ENCODE assay signal across 8 mouse cellular contexts in the genomic region with DNA sequence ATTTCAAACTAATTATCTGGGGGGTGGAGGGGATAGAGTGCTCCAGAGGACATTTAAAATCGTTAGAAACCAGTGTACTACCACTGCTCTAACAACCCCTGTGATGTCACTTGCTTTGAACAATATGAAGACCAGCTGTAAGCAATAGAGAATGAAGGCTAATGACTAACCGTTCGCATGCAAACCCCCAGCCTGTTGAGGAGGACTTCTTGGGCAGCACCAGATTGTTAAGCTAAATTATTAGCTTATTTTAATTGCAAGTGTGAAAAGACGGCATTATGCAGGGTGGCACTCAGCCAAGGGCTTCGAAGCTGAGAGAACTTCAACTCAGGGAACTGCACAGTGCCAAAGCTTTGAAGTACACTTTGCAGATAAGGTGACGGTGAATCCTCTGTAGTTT.
A peak's percentile ranks its signal among the peaks of the same experiment; 100 is the strongest.
DNase-seq lines count a peak whose midpoint lies in the region; ATAC-seq and TF ChIP-seq lines count a peak whose summit lies in the region.

No protein-coding gene starts in this region.

- no peaks in the 10 kb centered on the region for H3K36me3 ChIP-seq in midbrain, embryonic 14.5 days (ENCODE audit: control insufficient read depth, insufficient read depth, low read length)
- H3K36me3 ChIP-seq in midbrain, embryonic 10.5 days = no peaks in the 10 kb centered on the region
- no peaks in the 10 kb centered on the region for H3K36me3 ChIP-seq in intestine, postnatal 0 days (ENCODE audit: control insufficient read depth, insufficient read depth)

- H3K27me3 ChIP-seq in midbrain, embryonic 14.5 days (ENCODE audit: control insufficient read depth, insufficient read depth, low read length) = no peaks in the 10 kb centered on the region
- H3K27me3 ChIP-seq in midbrain, embryonic 10.5 days (ENCODE audit: low read depth, poor library complexity, severe bottlenecking) = no peaks in the 10 kb centered on the region
- no peaks in the 10 kb centered on the region for H3K27me3 ChIP-seq in intestine, postnatal 0 days (replicated peaks; ENCODE audit: control insufficient read depth, insufficient read depth, low read length)

- no peak for ATAC-seq in midbrain, embryonic 14.5 days (ENCODE audit: low FRiP score, low TSS enrichment)
- no peak for ATAC-seq in intestine, postnatal 0 days
- no peak for ATAC-seq in granulocyte monocyte progenitor cell, adult 5-6 weeks (replicated peaks; ENCODE audit: poor library complexity, severe bottlenecking)

- no peaks in the 10 kb centered on the region for H3K9me3 ChIP-seq in midbrain, embryonic 14.5 days (ENCODE audit: control insufficient read depth, low read length)
- H3K9me3 ChIP-seq in midbrain, embryonic 10.5 days (replicated peaks) = no peaks in the 10 kb centered on the region
- H3K9me3 ChIP-seq in intestine, postnatal 0 days (ENCODE audit: control insufficient read depth) = no peaks in the 10 kb centered on the region

- H3K4me1 ChIP-seq in midbrain, embryonic 14.5 days (ENCODE audit: control insufficient read depth, insufficient read depth, low read length) = peaks cover 2% of the 10 kb centered on the region; the same call in 1 of the 2 replicates
- H3K4me1 ChIP-seq in midbrain, embryonic 10.5 days = 0 out of 2 replicates have a peak, but pooled peaks cover 4% of the 10 kb centered on the region
- H3K4me1 ChIP-seq in intestine, postnatal 0 days (replicated peaks; ENCODE audit: control insufficient read depth, insufficient read depth, low read length) = no peaks in the 10 kb centered on the region

- H3K27ac ChIP-seq in midbrain, embryonic 14.5 days (replicated peaks; ENCODE audit: low read depth, low read length) = no peak overlapping the region
- no peak overlapping the region for H3K27ac ChIP-seq in midbrain, embryonic 10.5 days (replicated peaks)
- no peak overlapping the region for H3K27ac ChIP-seq in intestine, postnatal 0 days (ENCODE audit: low read depth, low read length)

- H3K4me2 ChIP-seq in midbrain, embryonic 14.5 days (ENCODE audit: low read length) = no peak overlapping the region
- no peak overlapping the region for H3K4me2 ChIP-seq in intestine, postnatal 0 days (replicated peaks; ENCODE audit: low read depth)

- WGBS in midbrain, embryonic 14.5 days = 51% methylated on average over 6 of the region's 6 CpGs
- WGBS in midbrain, embryonic 10.5 days = 84% methylated on average over 6 of the region's 6 CpGs
- WGBS in intestine, postnatal 0 days = 60% methylated on average over 6 of the region's 6 CpGs

- no peak overlapping the region for H3K9ac ChIP-seq in midbrain, embryonic 14.5 days (replicated peaks; ENCODE audit: low read length)
- no peak overlapping the region for H3K9ac ChIP-seq in intestine, postnatal 0 days (ENCODE audit: low read depth, low read length)

- no peak overlapping the region for H3K4me3 ChIP-seq in midbrain, embryonic 14.5 days (replicated peaks; ENCODE audit: low read depth, low read length)
- no peak overlapping the region for H3K4me3 ChIP-seq in midbrain, embryonic 10.5 days
- H3K4me3 ChIP-seq in intestine, postnatal 0 days (ENCODE audit: low read depth, low read length) = no peak overlapping the region

- peak; percentile 11 to 26 for DNase-seq in cerebellum, postnatal 14 days
- no peak for DNase-seq in cerebellum, adult 8-10 months
- DNase-seq in midbrain, embryonic 14.5 days = peak; percentile 48
- DNase-seq in midbrain, embryonic 10.5 days (ENCODE audit: low spot score) = no peak
- DNase-seq in kidney, postnatal 14 days = peak; percentile 43
- DNase-seq in right cerebral cortex, adult 18-20 months = peak; percentile 44

- no peak for TF ChIP-seq CTCF in intestine, postnatal 0 days (IDR thresholded peaks at IDR 0.05; ENCODE audit: low read depth)

Comparison
In these comparisons a context has a peak if more than half of its experiments do, and no peak if none do; other contexts are left out.
1. DNase-seq: peak in cerebellum, postnatal 14 days (2 of 2), midbrain, embryonic 14.5 days (single experiment), kidney, postnatal 14 days (single experiment) and right cerebral cortex, adult 18-20 months (single experiment); none in cerebellum, adult 8-10 months (single experiment) and midbrain, embryonic 10.5 days (single experiment).